Mouse (Mus musculus): Measurements from ENCODE around the gene Tram2.

Gene Tram2

DNA sequence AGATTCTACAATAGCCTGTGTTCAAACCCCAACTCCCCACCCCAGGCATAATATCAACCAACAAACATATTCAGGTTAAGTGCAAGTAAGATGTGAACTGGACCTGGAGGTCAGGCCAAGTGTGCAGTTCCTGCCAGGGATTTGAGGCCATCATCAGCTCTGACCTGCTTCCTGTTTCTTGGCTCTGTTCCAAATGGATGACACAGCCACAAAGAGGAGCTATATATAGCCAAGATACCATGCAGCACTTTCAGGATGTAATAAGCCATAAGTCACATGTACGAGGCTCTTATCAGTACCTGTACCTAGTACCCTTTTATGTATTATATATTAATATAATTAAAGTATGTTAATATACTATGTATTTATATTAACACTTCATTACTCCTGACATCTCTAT is 10.5 kb downstream of the Tram2 start:
- DNase-seq (ENCODE audit: low read depth, low spot score), result no peak

DNA sequence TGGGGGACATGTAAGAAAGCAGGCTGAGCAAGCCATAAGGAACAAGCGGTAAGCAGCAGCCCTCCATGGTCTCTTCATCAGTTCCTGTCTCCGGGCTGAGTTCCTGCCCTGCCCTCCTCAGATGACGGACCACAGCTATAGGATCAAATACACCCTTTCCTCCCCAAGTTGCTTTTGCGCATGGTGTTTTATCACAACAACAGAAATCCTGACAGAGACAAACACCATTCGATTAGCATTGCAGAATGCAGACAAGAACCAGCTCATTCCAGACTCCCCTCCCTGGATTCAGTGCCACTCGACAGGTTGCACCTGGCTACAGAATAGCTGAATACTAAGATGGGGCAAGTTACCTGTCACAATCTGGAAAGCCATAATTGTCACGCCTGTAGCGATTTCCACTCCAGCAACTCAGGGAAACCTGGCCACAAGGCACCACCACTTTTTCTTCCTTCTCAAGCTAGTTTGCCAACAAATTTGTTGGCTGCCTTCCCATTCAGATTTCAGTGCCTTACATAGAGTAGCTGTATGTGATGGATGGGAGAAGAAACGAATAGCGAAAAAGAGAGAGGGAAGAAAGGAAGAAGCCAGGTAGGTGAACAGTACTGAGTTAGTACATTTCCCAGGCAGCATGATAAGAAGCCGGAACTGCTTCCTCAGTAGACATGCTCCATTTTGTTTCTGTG is 11.3 kb downstream of the Tram2 start:
- no peak for DNase-seq (ENCODE audit: low read depth, low spot score)

DNA sequence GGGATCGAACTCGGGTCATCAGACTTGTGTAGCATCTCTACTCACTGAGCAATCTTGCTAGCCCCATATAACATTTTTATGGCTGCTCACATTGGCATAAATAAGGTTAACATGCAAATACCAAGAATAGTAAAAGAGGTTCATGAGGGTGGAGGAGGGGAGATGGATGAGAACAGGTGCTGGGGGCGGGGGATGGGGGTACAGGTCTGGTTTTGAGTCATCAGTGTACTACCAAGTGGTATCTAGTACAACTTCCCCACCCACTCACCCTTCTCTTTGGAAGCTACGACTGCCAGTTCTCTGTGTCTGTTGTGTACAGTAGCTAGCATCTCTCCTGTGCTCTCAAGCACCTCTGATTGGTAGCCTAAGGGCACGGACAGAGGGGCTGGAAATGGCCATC is 14.9 kb downstream of the Tram2 start:
- DNase-seq (ENCODE audit: low read depth, low spot score), result peak; percentile 62

DNA sequence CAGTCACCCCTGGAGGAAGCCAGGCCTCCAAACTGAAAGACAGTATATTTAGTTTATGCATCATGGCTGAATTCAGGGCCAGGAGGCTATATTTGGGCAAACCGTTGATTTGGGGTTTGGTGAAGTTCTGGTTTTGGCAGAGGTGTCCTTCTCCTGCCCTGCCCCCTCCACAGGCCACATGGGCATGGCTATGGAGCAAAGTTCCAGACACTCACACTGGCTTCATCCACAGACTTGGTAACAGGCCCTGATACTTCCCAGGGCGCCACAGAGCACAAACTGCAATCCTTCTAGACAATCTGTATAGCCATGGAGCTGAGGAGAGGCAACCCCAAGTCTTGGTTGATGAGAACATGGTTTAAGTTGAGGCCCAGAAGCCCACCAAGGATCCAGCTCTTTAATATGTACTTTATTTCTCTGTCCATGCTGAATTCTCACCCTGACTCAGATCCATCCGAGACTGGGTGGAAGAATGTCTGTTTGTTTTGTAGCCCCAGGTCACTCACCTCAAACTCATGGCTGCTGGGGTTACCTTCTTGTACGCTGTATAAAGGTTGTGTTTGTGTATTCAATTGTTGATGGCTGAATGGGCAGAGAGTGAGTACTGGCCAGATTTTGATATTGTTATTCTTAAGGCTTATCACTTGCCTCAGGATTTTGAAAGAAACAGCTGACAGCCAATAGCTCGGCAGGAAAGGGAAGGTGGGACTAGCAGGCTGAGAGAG is 19.5 kb downstream of the Tram2 start:
- DNase-seq (ENCODE audit: low read depth, low spot score), result no peak

DNA sequence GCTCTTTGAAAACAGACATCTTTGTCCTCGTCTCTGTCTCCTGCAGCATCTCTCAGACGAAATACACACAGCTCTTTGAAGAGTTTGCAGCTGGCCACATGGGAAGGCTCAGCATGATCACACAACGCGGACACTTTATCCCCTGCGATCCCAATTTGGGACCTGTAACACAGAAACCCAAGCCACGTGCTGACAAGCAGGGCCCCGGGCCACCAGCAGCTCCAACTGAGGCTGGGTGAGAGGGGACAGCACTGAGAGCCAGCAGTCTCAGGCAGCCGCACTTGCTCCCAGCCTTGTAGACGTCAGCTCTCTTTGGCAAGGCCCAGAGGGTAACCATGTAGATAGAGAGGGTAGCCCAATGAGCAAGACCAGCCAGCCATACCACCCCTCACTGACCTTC is 26.0 kb downstream of the Tram2 start:
- DNase-seq (ENCODE audit: low read depth, low spot score), result no peak

DNA sequence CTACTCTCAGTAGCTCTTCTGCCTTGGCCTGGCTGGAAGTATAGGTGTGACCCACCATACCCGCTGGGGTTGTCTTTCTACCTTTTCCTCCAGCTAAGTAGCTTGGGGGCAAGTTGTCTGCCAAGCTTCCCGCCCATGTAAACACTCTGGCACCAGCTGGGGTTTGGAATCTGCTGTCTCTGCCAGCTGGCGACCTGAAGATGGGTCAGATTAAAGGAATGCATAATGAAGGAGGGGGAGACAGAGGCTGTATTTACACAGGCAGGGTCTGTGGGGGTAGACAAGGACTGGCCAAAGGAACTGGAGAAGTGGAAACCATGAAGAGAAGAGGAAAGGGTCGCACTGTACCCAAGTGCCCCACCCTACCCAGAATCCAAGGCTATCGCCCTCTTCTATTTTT is 26.4 kb downstream of the Tram2 start:
- DNase-seq (ENCODE audit: low read depth, low spot score), result no peak

DNA sequence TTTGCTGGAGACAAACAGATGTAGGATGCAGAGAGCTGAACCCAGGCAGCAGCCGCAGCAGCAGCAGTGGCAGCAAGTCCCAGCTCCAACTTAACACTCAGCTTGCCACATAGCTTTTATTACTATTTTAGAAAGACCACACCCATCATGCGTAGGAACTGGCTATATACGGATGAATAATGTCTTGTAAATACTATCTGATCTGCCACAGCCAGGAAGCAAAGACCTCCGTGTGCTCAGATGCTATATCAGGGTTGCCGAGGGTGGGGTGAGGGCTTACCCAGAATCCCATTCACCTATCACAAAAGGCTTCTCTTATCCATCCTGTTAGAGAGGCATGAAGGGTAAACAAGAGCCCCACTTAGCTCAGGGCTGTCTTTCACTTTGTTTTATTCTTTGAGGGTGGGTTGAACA is 26.9 kb downstream of the Tram2 start:
- peak; percentile 58 for DNase-seq (ENCODE audit: low read depth, low spot score)

DNA sequence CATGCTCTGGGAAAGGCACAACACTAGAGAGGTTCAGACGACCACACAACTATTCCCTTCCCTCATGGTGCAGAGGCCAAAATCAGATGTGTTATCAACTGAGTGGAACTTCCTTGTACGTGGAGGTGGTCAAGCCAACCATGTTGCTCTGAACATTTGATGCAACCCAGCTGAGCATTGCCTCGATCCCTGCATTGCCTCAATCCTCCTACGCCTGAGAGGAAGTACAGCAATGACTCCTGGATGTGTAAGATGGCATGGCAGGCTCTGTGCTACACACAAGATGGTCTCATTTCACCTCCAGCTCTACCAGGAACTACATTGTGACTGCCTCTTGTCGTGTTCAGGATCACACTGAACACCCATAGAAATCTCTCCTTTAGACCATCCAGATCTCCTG is 30.0 kb downstream of the Tram2 start:
- DNase-seq (ENCODE audit: low read depth, low spot score), result no peak

DNA sequence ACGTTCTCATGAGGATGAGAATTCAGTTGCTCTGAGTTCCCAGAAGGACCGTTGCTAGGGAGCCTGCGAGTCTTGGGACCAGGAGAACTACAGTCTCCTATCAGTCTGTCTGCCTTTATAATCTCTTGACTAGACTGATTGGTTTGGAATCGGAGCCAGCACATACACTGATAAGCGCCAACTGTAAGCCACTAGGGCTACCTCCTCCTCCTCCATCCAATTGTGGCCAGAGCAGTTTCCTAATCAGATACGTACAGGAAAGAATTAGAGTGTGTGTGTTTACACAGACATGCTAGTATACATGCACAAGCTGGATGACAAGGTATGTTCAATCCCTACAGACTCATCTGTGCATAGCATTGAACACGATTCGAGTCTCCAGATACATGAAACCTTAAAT is 30.6 kb downstream of the Tram2 start:
- no peak for DNase-seq (ENCODE audit: low read depth, low spot score)

DNA sequence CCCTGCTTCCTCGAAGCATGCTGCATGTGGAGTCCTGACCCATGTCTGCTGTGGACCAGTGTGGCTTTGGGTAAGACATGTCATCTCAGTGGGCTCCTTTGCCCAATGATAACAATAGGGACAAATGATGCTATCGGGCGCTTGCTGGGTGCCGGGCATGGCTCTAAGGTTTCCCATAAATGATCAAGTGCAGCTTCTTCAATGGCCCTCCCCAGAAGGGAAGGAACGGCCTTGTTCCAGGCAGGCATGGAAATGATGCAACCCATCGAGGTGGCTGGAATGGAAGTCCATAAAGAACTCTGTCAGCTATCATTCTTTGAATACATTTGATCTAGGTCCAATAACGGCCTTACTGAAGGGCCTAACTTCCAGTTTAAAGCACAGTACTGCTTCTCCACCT is 36.6 kb downstream of the Tram2 start:
- DNase-seq (ENCODE audit: low read depth, low spot score), result no peak

DNA sequence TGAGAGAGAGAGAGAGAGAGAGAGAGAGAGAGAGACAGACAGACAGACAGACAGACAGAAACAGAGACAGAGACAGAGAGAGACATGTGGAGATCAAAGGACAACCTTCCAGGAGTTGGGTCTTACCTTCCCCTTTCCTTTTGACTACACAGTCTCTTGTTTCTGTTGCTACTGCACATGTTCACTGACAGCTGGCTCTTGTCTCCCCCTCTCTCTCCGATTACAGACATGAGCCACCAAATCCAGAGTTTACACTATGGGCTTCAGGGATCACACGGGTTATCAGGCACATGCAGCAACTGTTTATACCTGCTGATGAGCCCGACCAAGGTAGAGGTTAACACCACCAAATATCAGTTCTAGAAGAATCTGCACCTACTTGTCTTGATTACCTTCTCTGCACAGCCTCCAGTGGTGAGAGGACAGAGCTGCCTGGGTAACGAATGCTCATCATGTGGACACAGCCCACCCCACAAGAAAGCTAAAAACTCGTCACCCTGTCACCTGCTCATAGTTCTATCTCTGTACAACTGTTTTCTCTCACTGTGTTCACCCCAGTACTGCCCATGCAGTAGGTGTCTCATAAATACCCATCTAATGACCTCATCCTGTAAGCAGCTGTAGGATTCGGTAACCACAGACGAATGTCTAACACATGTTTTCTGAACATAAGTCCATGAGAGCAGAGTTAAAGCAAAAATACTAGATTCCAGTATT is 38.3 kb downstream of the Tram2 start:
- DNase-seq (ENCODE audit: low read depth, low spot score), result no peak

DNA sequence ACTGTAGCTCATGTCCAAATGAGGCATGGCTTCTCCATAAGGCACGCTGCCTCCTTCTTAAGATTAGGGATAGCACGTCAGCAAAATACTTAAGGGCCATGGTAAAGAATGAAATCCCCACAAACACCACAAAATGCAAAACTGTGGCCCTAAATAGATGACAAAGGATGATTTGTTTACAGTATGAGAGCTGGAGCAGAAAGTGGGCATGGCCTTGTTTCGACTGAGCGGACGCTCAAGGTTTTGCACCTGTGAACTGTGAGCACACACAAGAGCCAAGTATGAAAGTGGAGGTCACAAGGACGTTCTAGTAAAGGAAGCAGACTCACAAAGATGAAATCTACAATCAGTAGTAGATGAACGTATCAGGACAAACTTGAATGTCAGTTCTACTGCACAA is 38.9 kb downstream of the Tram2 start:
- DNase-seq (ENCODE audit: low read depth, low spot score), result no peak

DNA sequence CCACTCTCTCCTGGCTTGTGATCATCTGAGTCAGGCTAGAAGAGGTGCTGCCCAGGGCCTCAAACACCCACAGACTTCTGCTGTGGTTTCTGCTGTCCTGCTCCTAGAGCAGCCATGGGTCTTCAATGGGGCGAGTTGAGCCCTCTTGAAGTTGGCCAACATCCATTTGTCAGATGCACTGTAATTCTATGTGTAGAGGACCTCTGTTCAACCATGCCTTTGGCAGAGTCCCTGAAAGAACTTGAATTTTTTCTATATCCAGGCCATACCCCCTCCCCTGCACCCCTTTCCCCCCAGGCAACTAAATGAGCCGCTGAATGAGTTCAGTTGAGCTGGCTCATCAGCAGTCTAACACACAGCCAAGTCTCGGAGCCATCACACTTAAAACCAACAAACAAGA is 39.5 kb downstream of the Tram2 start:
- no peak for DNase-seq (ENCODE audit: low read depth, low spot score)

DNA sequence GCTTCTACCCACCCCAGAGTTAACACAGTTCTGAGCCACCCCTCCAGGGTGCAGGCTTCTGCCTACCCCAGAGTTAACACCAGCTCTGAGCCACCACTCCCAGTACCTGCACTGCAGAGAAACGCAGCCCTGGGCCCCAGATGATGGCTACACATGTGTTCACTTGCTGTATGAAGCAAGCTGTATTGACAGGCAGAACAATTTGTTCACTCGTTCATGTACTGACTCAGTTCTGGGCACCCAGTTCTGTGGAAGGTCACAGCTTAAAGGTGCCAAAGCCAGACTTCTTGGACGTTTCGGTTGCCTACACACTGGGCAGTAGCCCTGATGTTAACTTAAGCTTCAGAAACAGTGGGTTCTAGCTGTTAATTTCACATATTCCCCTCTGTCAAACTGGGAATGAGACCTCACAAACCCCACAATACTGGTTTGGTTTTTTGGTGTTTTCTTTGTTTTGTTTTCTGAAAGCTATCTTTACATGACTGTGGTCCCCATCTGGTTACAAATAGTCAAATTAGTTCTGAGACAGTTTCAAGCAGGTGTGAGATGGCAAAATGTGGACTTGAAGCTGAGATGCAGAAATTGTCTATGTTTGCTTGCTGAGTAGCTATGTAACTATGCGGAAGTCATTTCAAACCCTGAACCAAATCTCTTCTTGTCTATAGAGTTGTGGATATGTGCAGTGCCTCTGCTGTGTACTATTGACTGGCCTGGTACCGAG is 41.0 kb downstream of the Tram2 start:
- DNase-seq (ENCODE audit: low read depth, low spot score), result no peak

DNA sequence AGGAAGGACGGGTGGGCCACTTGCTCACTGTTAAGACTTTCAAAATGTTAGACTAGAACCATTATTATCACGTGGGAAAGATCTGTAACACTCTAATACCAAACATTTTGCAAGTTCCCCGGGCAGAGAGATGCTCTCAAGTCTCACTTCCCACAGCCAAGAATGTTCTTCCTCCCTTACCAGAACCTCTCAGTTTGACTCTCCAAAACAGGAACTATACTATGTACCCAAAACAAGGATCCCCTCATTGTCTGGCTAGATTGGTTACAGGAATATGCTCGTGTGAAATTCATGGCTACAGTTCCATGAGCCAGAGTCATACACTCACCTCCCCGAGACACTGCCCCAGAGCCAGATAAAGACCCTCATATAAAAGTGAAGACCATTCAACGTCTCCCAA is 43.2 kb downstream of the Tram2 start:
- DNase-seq (ENCODE audit: low read depth, low spot score), result no peak

DNA sequence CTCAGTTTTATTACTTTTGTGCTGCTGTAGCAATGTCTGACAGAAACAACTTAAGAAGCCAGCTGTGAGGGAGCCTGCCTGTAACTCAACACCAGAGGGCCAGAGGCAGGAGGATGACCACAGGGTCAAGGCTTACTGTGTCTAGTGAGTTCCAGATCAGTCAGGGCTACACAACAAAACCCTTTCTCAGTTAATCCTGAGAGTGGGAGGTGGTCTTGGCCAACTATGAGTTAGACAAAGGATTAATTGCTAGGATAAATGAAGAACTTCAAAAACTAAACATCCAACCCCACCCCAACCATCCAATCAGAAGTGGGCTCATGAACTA is 45.3 kb downstream of the Tram2 start:
- no peak for DNase-seq (ENCODE audit: low read depth, low spot score)

DNA sequence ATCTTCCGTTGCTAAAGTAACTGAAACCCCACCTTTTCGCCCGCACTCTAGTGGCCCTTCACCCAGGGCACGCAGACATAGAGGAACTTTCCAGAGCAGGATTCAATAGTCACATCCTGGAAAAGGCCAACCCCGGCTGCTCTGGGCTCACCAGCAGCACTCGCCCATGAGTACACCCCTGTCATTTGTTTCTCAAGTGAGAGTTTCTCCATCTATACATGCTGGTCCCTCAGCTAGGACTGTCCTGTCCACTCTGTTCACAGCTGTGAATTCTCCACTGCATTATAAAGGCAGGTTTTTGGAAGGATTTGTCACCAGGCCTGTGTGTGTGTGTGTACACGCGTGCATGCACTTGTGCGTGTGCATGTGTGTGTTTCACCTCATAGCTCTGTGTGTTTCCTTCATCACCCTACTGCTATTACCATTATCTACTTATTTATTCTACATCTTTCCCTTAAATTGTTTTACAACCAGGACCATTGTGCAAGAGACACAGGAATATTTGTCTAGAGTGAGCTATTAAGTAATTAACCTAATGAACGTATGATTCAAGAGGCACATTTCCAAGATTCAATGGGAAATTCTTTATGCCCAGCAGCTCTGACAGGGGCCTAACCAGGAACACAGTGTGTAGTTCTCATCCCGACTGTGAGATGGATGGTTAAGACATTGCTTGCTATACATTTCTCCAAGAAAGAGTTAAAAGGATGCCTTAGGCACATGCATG is 45.8 kb downstream of the Tram2 start:
- DNase-seq (ENCODE audit: low read depth, low spot score), result no peak

DNA sequence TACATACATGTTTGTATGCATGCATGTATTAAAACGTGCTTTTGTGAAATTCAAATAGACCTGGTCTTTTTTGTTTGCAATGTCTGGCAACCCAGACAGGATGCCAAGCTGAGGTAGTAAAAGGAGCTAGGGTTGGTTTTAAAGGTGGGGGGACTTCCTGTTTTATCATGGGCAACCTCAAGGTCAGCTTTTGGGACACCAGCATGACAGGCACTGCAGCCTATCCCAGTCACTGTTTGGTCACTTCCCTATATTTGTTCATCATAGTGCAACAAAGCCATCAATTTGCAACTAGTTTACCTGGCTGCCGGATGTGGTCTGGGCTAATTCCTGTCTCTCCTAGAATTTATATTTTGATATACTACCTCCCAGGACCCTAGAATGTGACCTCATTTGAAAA is 47.4 kb downstream of the Tram2 start:
- DNase-seq (ENCODE audit: low read depth, low spot score), result no peak

DNA sequence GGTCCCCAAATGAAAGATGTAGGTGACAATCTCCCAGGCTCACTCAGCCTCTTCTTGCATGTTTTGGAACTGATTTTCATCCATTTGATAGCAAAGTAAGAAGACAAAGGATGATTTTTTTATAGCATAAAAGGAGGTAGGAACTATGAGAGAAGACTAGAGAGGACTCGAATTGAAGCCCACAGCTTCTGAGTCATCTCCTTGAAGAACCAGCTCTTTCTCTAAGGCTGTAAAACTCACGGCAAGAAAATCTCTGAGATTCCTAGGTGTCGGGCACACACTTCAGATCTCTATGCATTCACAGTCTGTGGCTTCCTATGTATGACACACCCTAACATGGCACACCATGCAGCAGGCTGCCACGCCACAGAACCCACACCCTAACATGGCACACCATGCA is 50.0 kb downstream of the Tram2 start:
- DNase-seq (ENCODE audit: low read depth, low spot score), result peak; percentile 9

DNA sequence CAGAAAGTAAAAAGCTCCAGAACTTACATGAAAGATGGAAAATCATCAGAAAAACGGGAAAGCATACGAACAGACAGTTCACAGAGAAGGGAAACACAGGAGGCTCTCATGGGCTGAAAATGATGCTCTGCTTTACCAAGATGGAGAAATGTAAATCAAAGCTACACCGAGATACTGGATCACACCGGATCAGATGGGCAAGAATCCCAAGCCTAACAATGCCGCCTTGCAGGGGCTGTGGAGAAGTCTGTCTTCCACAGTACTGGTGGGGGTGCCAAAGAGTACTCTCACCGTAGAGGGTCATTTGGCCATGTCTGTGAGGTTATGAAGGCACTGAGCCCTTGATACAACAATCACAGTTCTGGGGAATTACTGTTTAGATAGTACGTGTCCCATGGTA is 52.5 kb downstream of the Tram2 start:
- DNase-seq (ENCODE audit: low read depth, low spot score), result no peak

DNA sequence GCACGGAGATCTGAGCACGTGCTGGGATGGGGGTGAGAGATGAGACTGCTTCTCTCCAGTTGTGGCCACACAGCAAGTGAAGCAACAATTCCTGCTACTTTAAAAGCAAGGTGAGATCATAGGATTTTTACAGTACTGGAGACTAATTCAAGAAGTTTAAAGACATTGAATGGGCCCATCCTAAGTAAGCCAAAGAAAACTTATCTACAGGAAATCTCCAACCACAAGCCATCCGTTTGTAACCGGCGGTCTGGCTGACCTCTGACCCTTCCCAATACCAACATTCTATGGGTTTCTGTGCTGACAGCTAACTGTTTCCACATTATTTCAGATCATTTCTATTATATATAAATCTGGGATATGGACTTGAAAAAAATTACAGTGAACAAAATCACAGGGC is 53.8 kb downstream of the Tram2 start:
- DNase-seq (ENCODE audit: low read depth, low spot score), result no peak

DNA sequence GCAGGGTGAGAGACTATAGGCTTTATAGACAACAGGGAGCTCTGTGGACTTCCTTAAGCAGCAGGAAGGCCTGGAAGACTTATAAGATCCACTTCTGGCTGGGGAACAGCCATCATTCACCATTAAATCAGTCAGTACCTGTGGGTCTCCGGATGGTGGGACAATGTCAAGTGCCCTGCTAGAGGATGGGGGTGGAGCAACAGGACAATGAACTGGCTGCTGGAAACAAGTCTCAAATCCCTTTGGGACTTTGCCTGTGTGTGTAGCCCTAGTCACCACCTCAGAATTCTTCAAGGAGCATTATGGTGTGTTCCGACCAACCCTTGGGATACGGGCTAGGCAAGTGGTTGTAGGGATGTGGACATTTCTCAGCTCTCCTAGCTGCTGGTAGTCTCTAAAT is 55.9 kb downstream of the Tram2 start:
- DNase-seq (ENCODE audit: low read depth, low spot score), result no peak
